Mouse (Mus musculus): ENCODE results near the gene Map4k5.
A peak's percentile ranks its signal among the peaks of the same experiment; 100 is the strongest.

Gene Map4k5

DNA sequence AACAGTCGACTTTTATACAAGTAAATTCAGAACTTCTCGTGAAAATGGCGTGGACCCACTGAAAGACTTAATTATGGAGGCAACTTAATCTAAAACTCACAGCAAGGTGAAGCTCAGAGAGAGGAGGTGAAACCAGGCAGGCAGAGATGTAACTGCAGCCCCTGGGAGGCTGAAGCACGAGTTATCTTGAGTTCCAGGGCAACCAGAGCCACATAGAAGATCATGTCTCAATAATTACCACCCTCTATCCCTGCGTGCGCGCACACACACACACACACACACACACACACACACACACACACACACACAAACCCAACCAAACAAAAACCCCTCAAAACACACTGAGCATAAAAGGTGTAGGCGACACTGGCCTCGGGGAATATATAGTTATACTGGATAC is 46.5 kb downstream of the Map4k5 start:
- Histone ChIP-seq H3K9me3 (ENCODE audit: low read length) (no peaks in the 10 kb centered on the region), H3K4me1 (replicated peaks; ENCODE audit: low read depth, low read length) (no peaks in the 10 kb centered on the region), H3K36me3 (ENCODE audit: insufficient read depth, low read length) (peaks cover 34% of the 10 kb centered on the region), H3K27me3 (ENCODE audit: insufficient read depth, low read length) (no peaks in the 10 kb centered on the region), H3K4me3 (replicated peaks; ENCODE audit: low read length) (no peak overlapping the region)
- TF ChIP-seq NANOG (IDR thresholded peaks at IDR 0.05; ENCODE audit: borderline replicate concordance, low read length) (no peak), CTCF (conservative IDR thresholded peaks at IDR 0.05; ENCODE audit: low read length) (no peak), POU5F1 (IDR thresholded peaks at IDR 0.05; ENCODE audit: borderline replicate concordance, low read length) (no peak)

DNA sequence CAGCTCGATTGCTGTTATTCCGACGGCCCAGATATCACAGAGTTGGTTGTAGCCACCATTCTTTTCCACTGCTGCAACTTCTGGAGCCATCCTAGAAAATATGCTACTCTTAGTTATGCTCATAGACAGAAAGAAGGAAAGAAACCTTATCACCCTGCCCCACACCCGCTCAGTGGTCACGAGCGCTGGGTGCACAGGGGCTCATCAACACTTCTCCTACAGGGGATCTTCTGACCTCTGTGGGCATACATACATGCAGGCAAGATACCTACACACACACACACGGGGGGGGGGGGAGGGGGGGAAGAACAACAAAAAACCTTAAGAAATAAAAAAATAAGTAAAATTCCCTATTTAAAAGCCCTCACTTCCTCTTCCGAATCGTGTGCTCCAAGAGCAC is 47.3 kb downstream of the Map4k5 start:
- Histone ChIP-seq H3K36me3 (ENCODE audit: insufficient read depth, low read length) (peaks cover 38% of the 10 kb centered on the region), H3K9me3 (ENCODE audit: low read length) (no peaks in the 10 kb centered on the region), H3K4me3 (replicated peaks; ENCODE audit: low read length) (no peak overlapping the region), H3K4me1 (replicated peaks; ENCODE audit: low read depth, low read length) (no peaks in the 10 kb centered on the region), H3K27me3 (ENCODE audit: insufficient read depth, low read length) (no peaks in the 10 kb centered on the region)
- no peak for TF ChIP-seq POU5F1 (IDR thresholded peaks at IDR 0.05; ENCODE audit: borderline replicate concordance, low read length)
- no peak for TF ChIP-seq CTCF (conservative IDR thresholded peaks at IDR 0.05; ENCODE audit: low read length)
- TF ChIP-seq NANOG (IDR thresholded peaks at IDR 0.05; ENCODE audit: borderline replicate concordance, low read length) = no peak

DNA sequence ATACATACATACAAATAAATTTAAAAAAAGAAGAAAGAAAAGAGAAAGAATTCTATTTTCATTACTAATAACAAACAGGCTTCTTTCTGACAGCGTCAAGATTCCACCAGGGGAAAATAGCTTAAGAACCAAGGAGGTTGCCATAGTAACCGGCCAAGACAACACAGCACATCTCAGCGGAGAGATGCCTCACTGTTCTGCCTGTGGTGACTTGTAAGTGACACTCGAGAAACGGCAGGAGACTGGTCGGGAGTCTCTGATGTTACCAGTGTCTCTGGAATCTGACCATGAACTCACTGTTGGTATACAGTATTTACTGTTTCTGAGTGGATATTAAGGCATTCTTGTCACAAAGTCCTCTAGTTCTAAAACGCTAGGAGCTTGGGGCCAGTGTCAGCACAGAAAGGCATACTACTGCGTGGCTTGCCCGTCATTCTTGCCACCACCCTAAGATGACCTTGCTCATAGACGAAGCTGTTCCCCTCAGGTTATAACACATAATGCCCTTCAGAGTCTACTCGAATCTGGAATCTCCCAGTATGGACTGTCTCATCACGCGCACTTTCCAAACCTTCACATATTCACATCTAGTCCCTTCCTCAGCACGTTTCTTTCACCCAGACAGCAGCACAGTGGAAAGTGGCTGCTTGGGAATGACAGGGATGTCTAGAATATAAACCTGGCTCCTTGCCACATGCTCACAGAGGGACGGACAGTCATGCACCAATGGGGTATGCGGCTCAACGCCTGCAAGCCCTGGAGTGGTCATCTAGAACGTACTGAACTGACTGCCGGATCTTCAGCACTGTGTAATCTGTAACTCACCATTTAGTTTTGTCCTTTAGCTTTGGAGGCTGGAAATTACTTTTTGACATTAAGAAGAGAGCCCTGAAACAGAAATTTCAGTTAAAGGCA is 49.2 kb downstream of the Map4k5 start:
- Histone ChIP-seq H3K4me3 (replicated peaks; ENCODE audit: low read length) (no peak overlapping the region), H3K9me3 (ENCODE audit: low read length) (no peaks in the 10 kb centered on the region), H3K36me3 (ENCODE audit: insufficient read depth, low read length) (peaks cover 36% of the 10 kb centered on the region), H3K4me1 (replicated peaks; ENCODE audit: low read depth, low read length) (no peaks in the 10 kb centered on the region), H3K27me3 (ENCODE audit: insufficient read depth, low read length) (no peaks in the 10 kb centered on the region)
- TF ChIP-seq CTCF (conservative IDR thresholded peaks at IDR 0.05; ENCODE audit: low read length) (no peak), NANOG (IDR thresholded peaks at IDR 0.05; ENCODE audit: borderline replicate concordance, low read length) (no peak), POU5F1 (IDR thresholded peaks at IDR 0.05; ENCODE audit: borderline replicate concordance, low read length) (no peak)

DNA sequence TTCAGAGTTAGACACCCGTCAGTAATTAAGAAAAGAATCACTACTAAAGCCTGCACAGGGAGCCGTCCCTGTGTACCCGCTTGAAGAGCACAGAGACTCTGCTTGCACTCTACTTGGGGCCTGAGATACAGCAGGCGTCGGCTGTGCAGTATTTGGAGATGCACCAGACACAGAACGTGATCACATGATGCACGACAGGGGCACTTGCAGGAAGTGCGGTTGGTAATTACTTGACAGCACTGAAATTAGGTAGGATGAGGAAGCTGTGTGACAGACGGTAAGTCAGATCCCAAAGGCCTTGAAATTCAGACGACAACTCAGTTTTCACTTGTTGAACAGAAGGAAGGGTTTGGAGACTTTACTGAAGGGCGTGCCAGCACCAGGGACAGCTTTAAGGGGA is 54.6 kb downstream of the Map4k5 start:
- H3K27me3 ChIP-seq (ENCODE audit: insufficient read depth, low read length) = no peaks in the 10 kb centered on the region
- no peak for TF ChIP-seq NANOG (IDR thresholded peaks at IDR 0.05; ENCODE audit: borderline replicate concordance, low read length)
- TF ChIP-seq POU5F1 (IDR thresholded peaks at IDR 0.05; ENCODE audit: borderline replicate concordance, low read length) = no peak
- no peak for TF ChIP-seq CTCF (conservative IDR thresholded peaks at IDR 0.05; ENCODE audit: low read length)
- 0 out of 2 replicates have a peak, but pooled peaks cover 4% of the 10 kb centered on the region for H3K4me1 ChIP-seq (replicated peaks; ENCODE audit: low read depth, low read length)
- peaks cover 30% of the 10 kb centered on the region for H3K36me3 ChIP-seq (ENCODE audit: insufficient read depth, low read length)
- no peaks in the 10 kb centered on the region for H3K9me3 ChIP-seq (ENCODE audit: low read length)
- H3K4me3 ChIP-seq (replicated peaks; ENCODE audit: low read length) = no peak overlapping the region

DNA sequence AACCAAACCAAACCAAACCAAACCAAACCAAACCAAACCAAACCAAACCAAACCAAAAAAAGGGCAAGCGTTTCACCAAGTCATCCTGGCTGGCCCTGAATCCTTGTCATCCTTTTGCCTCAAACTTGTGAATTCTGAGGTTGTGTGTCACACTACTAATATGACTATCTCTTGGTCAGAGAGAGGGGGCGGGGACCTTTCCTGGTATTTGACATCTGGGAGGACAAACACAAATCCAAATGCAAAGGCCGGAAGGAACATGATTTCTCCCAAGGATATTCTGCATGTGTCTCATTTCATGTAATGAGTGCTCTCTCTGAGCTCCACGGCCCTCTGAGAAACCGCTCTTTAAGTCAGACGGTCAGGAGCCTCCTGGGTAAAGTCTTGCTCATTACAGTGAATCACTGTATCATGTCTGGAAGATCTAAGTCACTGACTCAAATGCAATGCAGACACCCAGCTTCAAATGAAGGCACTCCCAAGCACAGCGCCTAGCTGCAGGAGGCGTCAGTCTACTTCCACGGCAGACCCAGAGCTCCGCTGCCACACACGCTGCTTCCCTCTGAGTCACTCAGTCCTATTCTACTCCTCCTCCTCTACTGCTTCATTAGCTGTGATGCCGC is 58.9 kb downstream of the Map4k5 start:
- H3K4me1 ChIP-seq (replicated peaks; ENCODE audit: low read depth, low read length) = peaks cover 11% of the 10 kb centered on the region
- no peak for TF ChIP-seq POU5F1 (IDR thresholded peaks at IDR 0.05; ENCODE audit: borderline replicate concordance, low read length)
- TF ChIP-seq NANOG (IDR thresholded peaks at IDR 0.05; ENCODE audit: borderline replicate concordance, low read length) = no peak
- TF ChIP-seq CTCF (conservative IDR thresholded peaks at IDR 0.05; ENCODE audit: low read length) = no peak

DNA sequence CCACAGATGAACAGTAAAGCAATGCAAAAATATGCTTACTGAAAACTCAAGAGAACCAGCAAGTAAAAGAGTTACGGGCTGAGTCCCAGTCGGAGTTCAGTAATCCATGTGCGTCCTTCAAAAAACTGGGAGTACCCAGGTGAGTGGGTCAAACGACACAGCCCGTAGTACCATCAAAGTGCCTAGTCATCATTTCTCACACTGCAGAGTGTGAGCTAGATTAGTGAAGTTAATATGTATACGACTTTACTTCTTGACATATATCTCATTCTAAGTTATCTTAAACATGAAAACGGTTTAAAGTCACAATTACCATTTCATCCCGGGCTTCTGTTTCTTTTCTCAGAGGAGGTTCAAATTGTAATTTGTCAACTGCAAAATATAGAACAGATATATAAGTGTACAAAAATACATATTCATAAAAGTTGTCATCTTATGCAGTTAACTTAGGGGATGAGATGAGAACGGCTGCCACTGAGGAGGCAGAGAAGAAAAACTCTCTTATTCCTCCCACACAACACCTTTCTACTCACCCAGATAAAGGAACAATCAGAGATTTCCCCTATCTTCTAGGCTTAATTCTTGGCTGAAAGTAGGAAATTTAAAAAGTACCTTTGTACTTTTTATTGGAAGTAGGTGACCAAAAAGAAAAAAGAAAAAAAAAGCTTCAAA is 61.6 kb downstream of the Map4k5 start:
- H3K27me3 ChIP-seq (ENCODE audit: insufficient read depth, low read length) = no peaks in the 10 kb centered on the region
- H3K4me3 ChIP-seq (replicated peaks; ENCODE audit: low read length) = no peak overlapping the region
- no peaks in the 10 kb centered on the region for H3K9me3 ChIP-seq (ENCODE audit: low read length)
- H3K4me1 ChIP-seq (replicated peaks; ENCODE audit: low read depth, low read length) = peaks cover 30% of the 10 kb centered on the region
- TF ChIP-seq NANOG (IDR thresholded peaks at IDR 0.05; ENCODE audit: borderline replicate concordance, low read length) (no peak), CTCF (conservative IDR thresholded peaks at IDR 0.05; ENCODE audit: low read length) (no peak), POU5F1 (IDR thresholded peaks at IDR 0.05; ENCODE audit: borderline replicate concordance, low read length) (no peak)
- peaks cover 24% of the 10 kb centered on the region for H3K36me3 ChIP-seq (ENCODE audit: insufficient read depth, low read length)

More for the DNA sequence above, 58.9 kb downstream of the Map4k5 start:
- H3K27me3 ChIP-seq (ENCODE audit: insufficient read depth, low read length) = no peaks in the 10 kb centered on the region
- H3K36me3 ChIP-seq (ENCODE audit: insufficient read depth, low read length) = peaks cover 30% of the 10 kb centered on the region
- no peak overlapping the region for H3K4me3 ChIP-seq (replicated peaks; ENCODE audit: low read length)
- H3K9me3 ChIP-seq (ENCODE audit: low read length) = no peaks in the 10 kb centered on the region

DNA sequence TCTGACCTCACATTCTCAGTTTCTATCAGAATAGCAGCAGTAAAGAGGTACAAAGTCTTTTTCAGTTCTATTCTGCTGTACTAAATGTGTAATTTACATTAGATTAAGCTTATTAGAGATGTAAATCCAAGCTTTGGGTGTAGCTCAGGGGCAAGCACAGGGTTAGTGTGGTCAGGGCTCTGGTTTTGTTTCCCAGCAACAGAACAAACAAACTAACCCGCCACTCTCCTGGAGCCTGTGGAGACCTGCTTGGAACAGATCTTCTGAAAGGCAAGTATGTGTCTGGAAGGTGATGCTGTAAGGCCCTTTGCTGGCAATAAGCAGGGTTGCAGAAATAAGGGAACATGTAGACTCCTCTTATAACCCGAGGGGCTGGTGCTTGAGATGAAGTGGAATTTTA is 64.8 kb downstream of the Map4k5 start:
- Histone ChIP-seq H3K9me3 (ENCODE audit: low read length) (no peaks in the 10 kb centered on the region), H3K27me3 (ENCODE audit: insufficient read depth, low read length) (no peaks in the 10 kb centered on the region), H3K36me3 (ENCODE audit: insufficient read depth, low read length) (peaks cover 32% of the 10 kb centered on the region), H3K4me3 (replicated peaks; ENCODE audit: low read length) (0 out of 2 replicates have a peak overlapping the region, but pooled peaks have one; percentile 3), H3K4me1 (replicated peaks; ENCODE audit: low read depth, low read length) (peaks cover 30% of the 10 kb centered on the region)
- TF ChIP-seq NANOG (IDR thresholded peaks at IDR 0.05; ENCODE audit: borderline replicate concordance, low read length) (no peak), CTCF (conservative IDR thresholded peaks at IDR 0.05; ENCODE audit: low read length) (no peak), POU5F1 (IDR thresholded peaks at IDR 0.05; ENCODE audit: borderline replicate concordance, low read length) (no peak)
